Comparison of ENCODE assay signal across 11 mouse cellular contexts in the genomic region with DNA sequence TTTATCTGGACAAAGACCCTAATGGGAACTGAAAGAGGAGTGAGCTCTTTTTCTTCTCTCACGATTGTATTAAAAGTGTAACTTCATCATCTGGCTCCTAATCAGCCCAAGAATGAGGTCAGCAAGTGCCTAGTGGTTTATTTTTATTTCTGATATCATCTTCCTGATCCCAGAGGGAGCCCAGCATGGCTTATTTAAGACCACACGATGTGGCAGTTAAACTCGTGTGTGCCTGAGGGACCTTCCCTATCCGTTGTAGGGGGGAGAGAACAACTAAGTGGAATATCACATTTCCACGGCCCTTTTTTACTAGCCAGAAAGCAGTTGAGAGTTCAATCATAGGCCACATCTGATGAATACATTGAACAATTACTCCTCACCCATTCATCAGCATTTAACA.
"Had no signal": no experiment of that assay in that cellular context is flagged by ENCODE, and none has a peak within 500 bp of the region (broad histone marks: within the 10 kb centered on the region; RNA-seq: fewer than 3 reads in every experiment).

No protein-coding gene starts in this region.

- H3K27ac ChIP-seq: layer of hippocampus, adult 2 months; limb, embryonic 12.5 days; liver, embryonic 13.5 days; neural tube, embryonic 12.5 days had no signal

- H3K9ac ChIP-seq: limb, embryonic 12.5 days; liver, embryonic 13.5 days; liver, postnatal 0 days; neural tube, embryonic 12.5 days had no signal

- H3K36me3 ChIP-seq: limb, embryonic 12.5 days; liver, embryonic 13.5 days; neural tube, embryonic 12.5 days had no signal

- H3K4me1 ChIP-seq: limb, embryonic 12.5 days; liver, embryonic 13.5 days; neural tube, embryonic 12.5 days had no signal

- H3K4me3 ChIP-seq: layer of hippocampus, adult 2 months; limb, embryonic 12.5 days; liver, embryonic 13.5 days; neural tube, embryonic 12.5 days had no signal

- H3K27me3 ChIP-seq: limb, embryonic 12.5 days; liver, embryonic 13.5 days; neural tube, embryonic 12.5 days had no signal

- H3K9me3 ChIP-seq: limb, embryonic 12.5 days; liver, embryonic 13.5 days; neural tube, embryonic 12.5 days had no signal

- ATAC-seq: liver, postnatal 0 days had no signal

- H3K4me2 ChIP-seq: limb, embryonic 12.5 days; liver, embryonic 13.5 days; neural tube, embryonic 12.5 days had no signal

- DNase-seq: kidney, postnatal 10 days; kidney, postnatal 4 days; liver; liver, embryonic 13.5 days; liver, postnatal 0 days; spleen, adult 18-20 months; thymus, adult 18-20 months; thymus, postnatal 14 days had no signal
